Mouse (Mus musculus) retina, embryonic 14.5 days (tissue): ENCODE results near the gene Tifab.
A peak's percentile ranks its signal among the peaks of the same experiment; 100 is the strongest.

Experiments
- DNase-seq: peaks from one replicate; pipeline ENCODE4 v3.0.0-alpha.2; 2015; ENCODE audit warnings: low spot score

Gene Tifab

GRCm38 (mm10) chr13:56176310-56176709, 2.4 kb downstream of the Tifab start:
- DNase-seq: no peak

GRCm38 (mm10) chr13:56175848-56176247, 2.8 kb downstream of the Tifab start:
- DNase-seq: no peak

- DNase-seq: no peak
These were observed 5.7 kb downstream of the Tifab start for GRCm38 (mm10) chr13:56172901-56173545.

GRCm38 (mm10) chr13:56172106-56172505, 6.6 kb downstream of the Tifab start:
- DNase-seq: no peak

GRCm38 (mm10) chr13:56168403-56168781, 10.3 kb downstream of the Tifab start:
- DNase-seq: peak; percentile 30

GRCm38 (mm10) chr13:56167446-56168402, 11.0 kb downstream of the Tifab start:
- peak; percentile 53 for DNase-seq

GRCm38 (mm10) chr13:56165561-56165960, 13.1 kb downstream of the Tifab start:
- no peak for DNase-seq

- no peak for DNase-seq
These were observed 14.3 kb downstream of the Tifab start for GRCm38 (mm10) chr13:56164372-56164771.

- DNase-seq: no peak
These were observed 14.9 kb downstream of the Tifab start for GRCm38 (mm10) chr13:56163751-56164150.

- no peak for DNase-seq
These were observed 15.8 kb downstream of the Tifab start for GRCm38 (mm10) chr13:56162859-56163258.

GRCm38 (mm10) chr13:56159614-56160363, 18.9 kb downstream of the Tifab start:
- DNase-seq: no peak

- no peak for DNase-seq
These were observed 19.6 kb downstream of the Tifab start for GRCm38 (mm10) chr13:56159016-56159601.

- DNase-seq: no peak
These were observed 23.0 kb downstream of the Tifab start for GRCm38 (mm10) chr13:56155671-56156070.

- no peak for DNase-seq
These were observed 23.6 kb downstream of the Tifab start for GRCm38 (mm10) chr13:56155048-56155447.

- DNase-seq: no peak
These were observed 25.8 kb downstream of the Tifab start for GRCm38 (mm10) chr13:56152773-56153460.

- DNase-seq: peak; percentile 91
These were observed 27.1 kb downstream of the Tifab start for GRCm38 (mm10) chr13:56151404-56152226.

GRCm38 (mm10) chr13:56145523-56145922, 33.2 kb downstream of the Tifab start:
- DNase-seq: no peak

GRCm38 (mm10) chr13:56144021-56144420, 34.7 kb downstream of the Tifab start:
- no peak for DNase-seq

GRCm38 (mm10) chr13:56143151-56143513, 35.6 kb downstream of the Tifab start:
- no peak for DNase-seq

- DNase-seq: no peak
These were observed 36.1 kb downstream of the Tifab start for GRCm38 (mm10) chr13:56142382-56143150.
